Mouse (Mus musculus) lung, postnatal 0 days (tissue): ENCODE results near the gene 5830473C10Rik. TPM values are rescaled to one million over a fixed set of nuclear protein-coding genes. Genes with fewer than 3 reads are reported as not detected.

ENCODE experiments used
- ATAC-seq: fragments of 200-750 bp; cut with Nextera tagmentation; 2 replicates; pipeline ENCODE4 v1.8.0; 2017; ENCODE audit warnings: moderate library complexity
- DNase-seq: peaks from one replicate; pipeline ENCODE4 v3.0.0-alpha.2; 2016; ENCODE audit warnings: low spot score
- H3K27ac ChIP-seq: fragments of 300-500 bp; sonication (generic); 2 replicates; pipeline ENCODE4 v1.5.1; 2014; ENCODE audit warnings: antibody characterized with exemption, mild to moderate bottlenecking, low read length, mixed read lengths
- H3K27me3 ChIP-seq: fragments of 300-500 bp; sonication (generic); replicated peaks from 2 replicates; pipeline ENCODE4 v1.6.1; 2014; ENCODE audit warnings: low read length, mixed read lengths; ENCODE audit not compliant: insufficient read depth
- H3K36me3 ChIP-seq: fragments of 300-500 bp; sonication (generic); 2 replicates; pipeline ENCODE4 v1.6.1; 2014; ENCODE audit warnings: low read length, mixed read lengths; ENCODE audit not compliant: insufficient read depth
- H3K4me1 ChIP-seq: fragments of 300-500 bp; sonication (generic); 2 replicates; pipeline ENCODE4 v1.6.1; 2014; ENCODE audit warnings: antibody characterized with exemption, low read depth, low read length, mixed read lengths; ENCODE audit not compliant: insufficient read depth
- H3K4me2 ChIP-seq: fragments of 300-500 bp; sonication (generic); replicated peaks from 2 replicates; pipeline ENCODE4 v1.6.1; 2014; ENCODE audit warnings: low read depth, mild to moderate bottlenecking, low read length, moderate library complexity, mixed read lengths
- H3K4me3 ChIP-seq: fragments of 300-500 bp; sonication (generic); 2 replicates; pipeline ENCODE4 v1.5.1; 2014; ENCODE audit warnings: low read depth, low read length
- H3K9ac ChIP-seq: fragments of 300-500 bp; sonication (generic); replicated peaks from 2 replicates; pipeline ENCODE4 v1.6.1; 2014; ENCODE audit warnings: low read depth, mild to moderate bottlenecking
- H3K9me3 ChIP-seq: fragments of 300-500 bp; sonication (generic); 2 replicates; pipeline ENCODE4 v1.6.1; 2016; ENCODE audit warnings: low read length, mixed read lengths
- CTCF ChIP-seq: IDR thresholded peaks from 2 replicates; pipeline ENCODE4 v1.5.1; 2016; ENCODE audit warnings: antibody characterized with exemption, mild to moderate bottlenecking
- EP300 ChIP-seq: IDR thresholded peaks from 2 replicates; pipeline ENCODE4 v1.6.1; 2016; ENCODE audit warnings: antibody characterized with exemption, mild to moderate bottlenecking, control low read depth
- WGBS: fragments of 180-500 bp; shearing (Covaris S2); extraction: QIAGEN DNeasy Blood & Tissue Kit; methylation state at CpG from one replicate; pipeline ENCODE4 v1.1.7; 2014; 5-methylcytosine and 5-hydroxymethylcytosine counted together
- polyA plus RNA-seq: library from polyadenylated mRNA; unstranded; fragments of >200 nt; fragmentation: Nextera tagmentation; extraction: Ambion mirVana; gene quantifications from 2 replicates; pipeline ENCODE4 v1.2.1, GENCODE M21; 2015

The 5830473C10Rik gene
- polyA plus RNA-seq, 1 experiment from 2014 or later, result not detected

DNA sequence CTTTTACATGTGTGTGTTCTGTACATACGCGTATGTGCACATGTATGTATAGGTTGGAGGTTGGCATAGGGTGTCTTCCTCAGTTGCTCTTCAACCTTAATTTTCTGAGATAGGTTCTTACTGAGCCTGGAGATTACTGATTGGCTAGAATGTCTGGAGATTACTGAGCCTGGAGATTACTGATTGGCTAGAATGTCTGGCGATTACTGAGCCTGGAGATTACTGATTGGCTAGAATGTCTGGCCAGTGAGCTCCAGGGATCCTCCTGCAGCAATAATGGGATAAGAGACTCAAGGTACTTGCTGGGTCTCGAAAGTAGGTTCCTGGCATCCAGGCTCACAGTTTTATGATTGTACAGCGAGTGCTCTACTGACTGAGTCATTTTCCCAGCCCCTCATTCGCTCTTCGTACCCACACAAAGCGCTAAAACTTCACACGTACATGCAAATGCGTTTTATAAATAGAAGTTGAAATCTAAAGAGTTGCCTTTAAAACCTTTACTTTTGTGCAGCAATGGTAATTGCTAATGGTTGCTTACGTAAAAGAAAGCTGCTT lies 891 bp downstream of the 5830473C10Rik start:
- H3K27ac ChIP-seq, result no peak overlapping the region
- H3K4me3 ChIP-seq, result no peak overlapping the region
- no peaks in the 10 kb centered on the region for H3K4me1 ChIP-seq
- ATAC-seq, result no peak
- no peaks in the 10 kb centered on the region for H3K36me3 ChIP-seq
- no peaks in the 10 kb centered on the region for H3K9me3 ChIP-seq
- H3K4me2 ChIP-seq, result no peak overlapping the region
- TF ChIP-seq CTCF, result no peak
- no peak for TF ChIP-seq EP300
- no peak for DNase-seq
- no peaks in the 10 kb centered on the region for H3K27me3 ChIP-seq
- 94% methylated on average over 11 of the region's 11 CpGs for WGBS
- H3K9ac ChIP-seq, result no peak overlapping the region

DNA sequence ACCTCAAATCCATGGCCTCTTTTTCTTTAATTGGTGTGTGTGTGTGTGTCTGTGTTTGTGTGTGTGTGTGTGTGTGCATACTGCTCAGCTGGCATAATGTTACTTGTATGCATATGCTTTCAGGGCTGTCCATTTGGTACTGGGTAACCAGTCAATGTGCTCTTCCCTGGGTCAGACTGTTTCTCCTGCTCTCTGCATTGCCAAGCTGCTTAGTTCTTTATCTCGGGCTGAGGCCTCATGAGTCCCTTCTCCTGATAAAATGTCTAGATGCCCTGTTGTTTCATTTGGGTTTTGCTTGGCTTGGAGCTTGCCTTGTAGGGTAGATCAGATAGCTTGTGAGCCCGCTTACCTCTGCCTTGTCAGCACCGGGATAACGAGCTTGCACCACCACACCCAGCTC lies 2.0 kb downstream of the 5830473C10Rik start:
- ATAC-seq, result no peak
- no peak for TF ChIP-seq CTCF
- TF ChIP-seq EP300, result no peak
- Histone ChIP-seq H3K27ac (no peak overlapping the region), H3K4me3 (no peak overlapping the region), H3K4me1 (no peaks in the 10 kb centered on the region), H3K36me3 (no peaks in the 10 kb centered on the region), H3K9ac (no peak overlapping the region), H3K4me2 (no peak overlapping the region), H3K9me3 (no peaks in the 10 kb centered on the region), H3K27me3 (no peaks in the 10 kb centered on the region)
- 83% methylated on average over 4 of the region's 4 CpGs for WGBS
- no peak for DNase-seq

DNA sequence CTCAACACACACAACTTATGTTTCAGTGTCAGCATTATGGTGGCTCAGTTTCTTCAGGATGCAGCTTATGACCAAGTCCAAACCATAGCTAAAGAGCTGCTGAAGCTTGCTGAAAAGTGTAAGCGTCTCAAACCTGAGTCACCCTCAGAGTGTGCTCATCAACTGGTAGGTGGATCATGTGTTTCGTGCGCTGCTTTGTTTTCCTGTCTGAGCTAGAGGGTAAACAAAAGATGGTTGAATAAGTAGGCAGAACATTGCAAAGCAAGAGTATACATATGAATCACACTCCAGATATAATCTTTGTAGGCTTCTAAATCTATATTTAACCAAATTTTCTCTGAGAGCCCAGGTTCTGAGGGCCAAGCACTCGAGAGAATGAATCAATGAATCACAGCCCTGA lies 3.3 kb downstream of the 5830473C10Rik start:
- Histone ChIP-seq H3K9me3 (no peaks in the 10 kb centered on the region), H3K4me2 (no peak overlapping the region), H3K36me3 (no peaks in the 10 kb centered on the region), H3K4me3 (no peak overlapping the region), H3K4me1 (no peaks in the 10 kb centered on the region), H3K9ac (no peak overlapping the region), H3K27me3 (no peaks in the 10 kb centered on the region), H3K27ac (no peak overlapping the region)
- 72% methylated on average over 4 of the region's 4 CpGs for WGBS
- DNase-seq (no peak), ATAC-seq (no peak)
- TF ChIP-seq EP300 (no peak), CTCF (no peak)

DNA sequence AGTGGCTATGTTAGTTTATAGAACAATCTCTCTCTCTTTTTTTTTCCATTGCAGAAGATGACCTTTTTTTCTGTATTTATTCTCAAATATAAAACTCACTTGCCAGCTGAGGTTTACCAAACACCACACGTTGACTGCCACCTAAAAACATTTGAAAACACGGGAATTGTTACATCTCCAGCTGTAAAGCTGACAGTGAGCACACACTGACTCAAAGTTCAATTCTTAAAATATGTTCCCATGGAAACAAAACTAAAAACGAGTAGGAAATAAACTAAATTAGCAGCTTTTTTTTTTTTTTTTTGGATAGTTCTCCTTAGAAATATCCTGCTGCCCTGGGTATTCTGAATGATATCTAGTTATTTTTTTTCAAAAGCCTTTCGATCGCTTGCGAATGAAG lies 4.3 kb downstream of the 5830473C10Rik start:
- Histone ChIP-seq H3K4me1 (no peaks in the 10 kb centered on the region), H3K27ac (no peak overlapping the region), H3K4me3 (no peak overlapping the region), H3K9me3 (no peaks in the 10 kb centered on the region), H3K27me3 (no peaks in the 10 kb centered on the region), H3K4me2 (no peak overlapping the region), H3K36me3 (no peaks in the 10 kb centered on the region), H3K9ac (no peak overlapping the region)
- ATAC-seq (no peak), DNase-seq (no peak)
- TF ChIP-seq EP300 (no peak), CTCF (no peak)
- WGBS, result 69% methylated on average over 6 of the region's 6 CpGs

DNA sequence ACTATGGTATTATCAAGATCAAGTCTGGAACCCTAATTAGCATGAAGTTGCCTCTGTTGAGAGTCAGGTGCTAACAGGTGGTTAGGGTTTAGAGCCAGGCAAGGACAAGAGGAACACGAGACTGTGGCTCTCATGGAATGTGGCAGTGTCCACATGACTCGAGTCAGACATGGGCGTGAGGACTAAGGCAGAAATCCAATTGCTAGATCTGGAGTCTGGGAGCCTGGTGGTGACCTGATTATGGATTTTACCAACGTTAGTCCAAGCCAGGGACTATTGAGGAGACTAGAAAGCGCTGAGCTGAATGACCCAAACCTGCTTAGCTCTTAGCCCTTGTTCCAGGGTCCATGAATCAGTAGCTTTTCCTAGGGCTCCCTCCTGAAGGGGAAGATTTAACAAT lies 6.9 kb downstream of the 5830473C10Rik start:
- Histone ChIP-seq H3K27me3 (no peaks in the 10 kb centered on the region), H3K4me2 (no peak overlapping the region), H3K36me3 (no peaks in the 10 kb centered on the region), H3K27ac (no peak overlapping the region), H3K4me3 (no peak overlapping the region), H3K9me3 (no peaks in the 10 kb centered on the region), H3K4me1 (no peaks in the 10 kb centered on the region), H3K9ac (no peak overlapping the region)
- TF ChIP-seq CTCF (no peak), EP300 (no peak)
- peak; percentile 11 for DNase-seq
- 46% methylated on average over 5 of the region's 5 CpGs for WGBS
- 0 out of 2 replicates have a peak, but pooled peaks have one; percentile 19 for ATAC-seq

DNA sequence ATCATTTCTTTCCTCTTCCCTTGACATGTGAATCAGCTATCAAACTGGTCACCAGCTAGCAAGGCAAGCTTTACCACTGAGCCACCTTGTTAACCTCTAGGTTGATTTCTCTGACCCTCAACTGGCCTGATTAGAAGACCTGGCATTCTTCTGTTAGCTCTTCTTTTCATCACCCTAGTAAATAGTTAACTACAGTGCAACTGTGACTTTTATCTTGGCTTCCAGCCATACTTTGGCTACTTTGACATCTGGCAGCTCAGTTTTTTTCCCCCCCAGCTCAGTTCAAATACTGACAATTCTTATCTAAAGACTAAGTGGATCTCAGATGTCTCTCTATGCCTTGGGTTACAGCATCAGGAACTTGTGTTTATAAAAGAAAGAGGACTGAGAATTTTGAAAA lies 7.4 kb downstream of the 5830473C10Rik start:
- H3K9me3 ChIP-seq, result no peaks in the 10 kb centered on the region
- H3K27ac ChIP-seq, result no peak overlapping the region
- TF ChIP-seq EP300, result no peak
- TF ChIP-seq CTCF, result no peak
- DNase-seq (peak; percentile 37), ATAC-seq (no peak)
- H3K4me3 ChIP-seq, result no peak overlapping the region
- H3K4me2 ChIP-seq, result no peak overlapping the region
- H3K4me1 ChIP-seq, result no peaks in the 10 kb centered on the region
- H3K36me3 ChIP-seq, result no peaks in the 10 kb centered on the region
- H3K27me3 ChIP-seq, result no peaks in the 10 kb centered on the region
- no peak overlapping the region for H3K9ac ChIP-seq

DNA sequence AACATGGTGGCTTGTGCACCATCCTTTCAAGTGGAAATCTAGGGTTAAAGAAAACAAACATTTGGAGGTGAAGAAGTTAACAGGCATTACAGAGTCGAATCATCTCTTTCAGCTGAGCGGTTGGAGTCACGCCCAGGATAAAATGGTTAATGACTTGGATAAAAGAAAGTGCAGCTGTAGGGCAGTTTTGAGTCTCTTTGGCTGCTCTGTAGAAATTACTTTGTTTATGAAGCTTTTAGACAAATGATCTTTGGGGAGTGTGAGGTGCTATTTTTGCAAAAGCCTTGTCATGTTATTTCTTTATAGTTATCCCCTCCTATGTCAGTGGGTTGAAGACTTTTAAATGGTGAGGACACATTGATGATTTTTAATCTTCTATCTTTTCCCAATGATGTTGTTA lies 10.3 kb downstream of the 5830473C10Rik start:
- Histone ChIP-seq H3K9ac (no peak overlapping the region), H3K4me2 (no peak overlapping the region), H3K9me3 (no peaks in the 10 kb centered on the region), H3K4me1 (no peaks in the 10 kb centered on the region), H3K4me3 (no peak overlapping the region), H3K36me3 (no peaks in the 10 kb centered on the region), H3K27ac (no peak overlapping the region), H3K27me3 (no peaks in the 10 kb centered on the region)
- ATAC-seq (no peak), DNase-seq (peak; percentile 55)
- WGBS, result 38% methylated on average over 3 of the region's 3 CpGs
- no peak for TF ChIP-seq CTCF
- no peak for TF ChIP-seq EP300
